In the genomic region with DNA sequence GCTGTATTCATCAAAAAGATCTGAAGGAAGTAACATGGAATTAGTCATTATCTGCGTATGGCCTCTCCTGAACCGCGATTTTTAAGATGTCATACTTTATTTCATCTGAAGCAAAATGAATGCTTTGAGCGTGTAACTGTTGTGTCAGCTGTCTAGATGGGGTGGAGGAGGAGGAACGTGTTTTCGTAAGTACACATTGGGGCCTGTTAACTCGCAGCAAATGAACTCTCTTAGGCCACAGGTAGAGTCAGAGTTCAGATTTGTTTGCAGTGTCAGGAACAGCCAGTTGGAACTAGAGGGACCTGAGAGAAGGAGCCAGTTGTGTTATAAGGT, we compare ENCODE assay signal across 8 mouse cellular contexts. TPM values are rescaled to one million over a fixed set of nuclear protein-coding genes. Genes with fewer than 3 reads are reported as not detected.
DNase-seq lines count a peak whose midpoint lies in the region; ATAC-seq and TF ChIP-seq lines count a peak whose summit lies in the region.

No protein-coding gene starts in this region.

- DNase-seq in heart, postnatal 25 days (ENCODE audit: low spot score), result no peak
- peak; percentile 57 for DNase-seq in T-cell, adult 2 months (ENCODE audit: low spot score)
- DNase-seq in forebrain, postnatal 0 days, result no peak
- peak; percentile 16 for DNase-seq in neural tube, embryonic 10.5 days (ENCODE audit: extremely low spot score, low spot score)
- DNase-seq in cerebellum, adult 11-12 months, result no peak
- DNase-seq in spleen, adult 12 weeks (ENCODE audit: low spot score), result no peak

- intact Hi-C loops in heart, postnatal 25 days (cut with DNase I), result loop anchor here (5.0 kb wide), 1 partner anchor 150 kb away; no protein-coding TSS in a partner anchor

- no peak for ATAC-seq in heart, embryonic 15.5 days (replicated peaks; ENCODE audit: insufficient number of reproducible peaks, insufficient read depth, low FRiP score, low read depth)
- ATAC-seq in forebrain, postnatal 0 days, result no peak
- no peak for ATAC-seq in limb, embryonic 12.5 days (ENCODE audit: insufficient number of reproducible peaks, insufficient read depth, low FRiP score, low TSS enrichment, low read depth)

- H3K27me3 ChIP-seq in heart, embryonic 15.5 days, result 0 out of 2 replicates have a peak, but pooled peaks cover 12% of the 10 kb centered on the region
- H3K27me3 ChIP-seq in forebrain, postnatal 0 days (ENCODE audit: insufficient read depth, low read length), result no peaks in the 10 kb centered on the region
- H3K27me3 ChIP-seq in limb, embryonic 12.5 days, result peaks cover 18% of the 10 kb centered on the region

- peaks cover 10% of the 10 kb centered on the region; the same call in 1 of the 2 replicates for H3K4me1 ChIP-seq in heart, embryonic 15.5 days (replicated peaks)
- H3K4me1 ChIP-seq in forebrain, postnatal 0 days (ENCODE audit: insufficient read depth), result peaks cover 9% of the 10 kb centered on the region; the same call in 1 of the 2 replicates
- H3K4me1 ChIP-seq in limb, embryonic 12.5 days (replicated peaks), result peaks cover 10% of the 10 kb centered on the region; the same call in 1 of the 2 replicates

- H3K4me3 ChIP-seq in heart, embryonic 15.5 days, result peak overlapping the region; percentile 93
- H3K4me3 ChIP-seq in forebrain, postnatal 0 days (ENCODE audit: low read depth, low read length), result peak overlapping the region; percentile 92
- H3K4me3 ChIP-seq in limb, embryonic 12.5 days (replicated peaks), result peak overlapping the region; percentile 87

- peak overlapping the region; percentile 96 for H3K4me2 ChIP-seq in heart, embryonic 15.5 days
- peak overlapping the region; percentile 63 for H3K4me2 ChIP-seq in forebrain, postnatal 0 days (ENCODE audit: low read depth)
- H3K4me2 ChIP-seq in limb, embryonic 12.5 days, result peak overlapping the region; percentile 80

- H3K9ac ChIP-seq in heart, embryonic 15.5 days, result peak overlapping the region; percentile 76; the same call in 1 of the 2 replicates
- no peak overlapping the region; the same call in 1 of the 2 replicates for H3K9ac ChIP-seq in forebrain, postnatal 0 days
- peak overlapping the region; percentile 89 for H3K9ac ChIP-seq in limb, embryonic 12.5 days (replicated peaks)

- no peaks in the 10 kb centered on the region for H3K9me3 ChIP-seq in heart, embryonic 15.5 days (replicated peaks)
- H3K9me3 ChIP-seq in forebrain, postnatal 0 days (ENCODE audit: low read length), result no peaks in the 10 kb centered on the region
- H3K9me3 ChIP-seq in limb, embryonic 12.5 days, result no peaks in the 10 kb centered on the region

- WGBS in heart, embryonic 15.5 days, result 18% methylated on average over 7 of the region's 7 CpGs
- 3% methylated on average over 7 of the region's 7 CpGs for WGBS in forebrain, postnatal 0 days
- WGBS in limb, embryonic 12.5 days, result 7% methylated on average over 7 of the region's 7 CpGs

- no peak for TF ChIP-seq CTCF in forebrain, postnatal 0 days (IDR thresholded peaks at IDR 0.05; ENCODE audit: low read depth)

- no peak overlapping the region for H3K27ac ChIP-seq in heart, embryonic 15.5 days
- H3K27ac ChIP-seq in forebrain, postnatal 0 days (ENCODE audit: low read depth, low read length), result no peak overlapping the region
- no peak overlapping the region for H3K27ac ChIP-seq in limb, embryonic 12.5 days

- no peaks in the 10 kb centered on the region for H3K36me3 ChIP-seq in heart, embryonic 15.5 days
- H3K36me3 ChIP-seq in forebrain, postnatal 0 days (ENCODE audit: insufficient read depth), result no peaks in the 10 kb centered on the region
- no peaks in the 10 kb centered on the region for H3K36me3 ChIP-seq in limb, embryonic 12.5 days

RNA-seq across cellular contexts. Expression of gene Sfmbt1, which starts 2.3 kb away (rescaled TPM):
- 7.8 and 10.3 TPM in 2 replicates for polyA plus RNA-seq in heart, embryonic 15.5 days (2015; fragmentation: Nextera tagmentation; extraction: Ambion mirVana)
- total RNA-seq in heart, postnatal 25 days (2021), result 10 to 100 TPM; 11.7 to 13.0 TPM
- 8.1 and 15.5 TPM in 2 replicates for total RNA-seq in forebrain, postnatal 0 days (2014; rRNA removed)
- 9.0 and 13.3 TPM in 2 replicates for polyA plus RNA-seq in forebrain, postnatal 0 days (2015; fragmentation: Nextera tagmentation; extraction: Ambion mirVana)
- polyA plus RNA-seq in limb, embryonic 12.5 days (2016; fragmentation: Nextera tagmentation; extraction: Ambion mirVana), result 16.9 and 18.1 TPM in 2 replicates

Comparison
In these comparisons a context has a peak if more than half of its experiments do, and no peak if none do; other contexts are left out.
1. DNase-seq: peak in T-cell, adult 2 months (single experiment) and neural tube, embryonic 10.5 days (single experiment); none in heart, postnatal 25 days (single experiment), forebrain, postnatal 0 days (single experiment), cerebellum, adult 11-12 months (single experiment) and spleen, adult 12 weeks (single experiment).
2. Peak in every context shown above with its lines, with median percentiles within 50 percentile points of each other: H3K4me2 ChIP-seq and H3K4me3 ChIP-seq.